Mouse (Mus musculus) cerebellum, adult 11-12 months (tissue): ENCODE results near the gene Fgfr2.

ENCODE experiments used
- DNase-seq: peaks from one replicate; pipeline ENCODE4 v3.0.0; 2022

Fgfr2 gene

GRCm38 (mm10) chr7:132644605-132645279, 478.4 kb downstream of the Fgfr2 start:
- no peak for DNase-seq

- DNase-seq, result no peak
Observed at GRCm38 (mm10) chr7:132641606-132642005, 481.5 kb downstream of the Fgfr2 start.

GRCm38 (mm10) chr7:132640946-132641345, 482.2 kb downstream of the Fgfr2 start:
- DNase-seq, result peak; percentile 30

- DNase-seq, result peak; percentile 45
Observed at GRCm38 (mm10) chr7:132638446-132639087, 484.6 kb downstream of the Fgfr2 start.

GRCm38 (mm10) chr7:132637292-132637691, 485.9 kb downstream of the Fgfr2 start:
- no peak for DNase-seq

- no peak for DNase-seq
Observed at GRCm38 (mm10) chr7:132631313-132631712, 491.8 kb downstream of the Fgfr2 start.

GRCm38 (mm10) chr7:132627448-132627847, 495.7 kb downstream of the Fgfr2 start:
- DNase-seq, result no peak

GRCm38 (mm10) chr7:132626174-132626573, 497.0 kb downstream of the Fgfr2 start:
- DNase-seq, result no peak

GRCm38 (mm10) chr7:132624161-132624560, 499.0 kb downstream of the Fgfr2 start:
- no peak for DNase-seq

GRCm38 (mm10) chr7:132619975-132620918, 502.9 kb downstream of the Fgfr2 start:
- DNase-seq, result no peak

- no peak for DNase-seq
Observed at GRCm38 (mm10) chr7:132619549-132619948, 503.6 kb downstream of the Fgfr2 start.

GRCm38 (mm10) chr7:132617021-132617564, 506.1 kb downstream of the Fgfr2 start:
- DNase-seq, result no peak

- no peak for DNase-seq
Observed at GRCm38 (mm10) chr7:132616391-132616790, 506.8 kb downstream of the Fgfr2 start.

- DNase-seq, result no peak
Observed at GRCm38 (mm10) chr7:132615346-132615745, 507.8 kb downstream of the Fgfr2 start.

GRCm38 (mm10) chr7:132611530-132611929, 511.6 kb downstream of the Fgfr2 start:
- DNase-seq, result no peak

GRCm38 (mm10) chr7:132610468-132611318, 512.5 kb downstream of the Fgfr2 start, which contains the start of gene Lhpp:
Gene Lhpp (plus strand): TSS chr7:132610638.
- DNase-seq, result peak; percentile 52

GRCm38 (mm10) chr7:132608316-132609020, 514.7 kb downstream of the Fgfr2 start:
- peak; percentile 18 for DNase-seq

- DNase-seq, result no peak
Observed at GRCm38 (mm10) chr7:132605689-132606088, 517.5 kb downstream of the Fgfr2 start.

GRCm38 (mm10) chr7:132604720-132605119, 518.4 kb downstream of the Fgfr2 start:
- no peak for DNase-seq

- DNase-seq, result no peak
Observed at GRCm38 (mm10) chr7:132600926-132601325, 522.2 kb downstream of the Fgfr2 start.

- no peak for DNase-seq
Observed at GRCm38 (mm10) chr7:132600026-132600425, 523.1 kb downstream of the Fgfr2 start.
